Mouse (Mus musculus): Measurements from ENCODE around the gene Ppp2r3c. TPM values are rescaled to one million over a fixed set of nuclear protein-coding genes. Genes with fewer than 3 reads are reported as not detected.

The Ppp2r3c gene
- polyA plus RNA-seq, 1 experiment from 2014 or later, result 7.2 TPM

- 95% methylated on average over 7 of the region's 7 CpGs for WGBS
Measured at GRCm38 (mm10) chr12:55329351-55329750, 26.6 kb upstream of the Ppp2r3c start.

GRCm38 (mm10) chr12:55328784-55329183 lies 26.0 kb upstream of the Ppp2r3c start:
- Histone ChIP-seq H3K9me3 (ENCODE audit: control insufficient read depth, low read length) (no peaks in the 10 kb centered on the region), H3K27ac (replicated peaks) (no peak overlapping the region), H3K4me1 (replicated peaks; ENCODE audit: control insufficient read depth, insufficient read depth) (no peaks in the 10 kb centered on the region), H3K36me3 (ENCODE audit: control insufficient read depth, insufficient read depth, low read length) (no peaks in the 10 kb centered on the region), H3K4me3 (ENCODE audit: low read depth, low read length) (no peak overlapping the region), H3K27me3 (ENCODE audit: control insufficient read depth, insufficient read depth, low read length) (no peaks in the 10 kb centered on the region), H3K9ac (ENCODE audit: low read length) (no peak overlapping the region), H3K4me2 (replicated peaks; ENCODE audit: low read depth) (no peak overlapping the region)
- TF ChIP-seq EP300 (optimal IDR thresholded peaks at IDR 0.05) (no peak), CTCF (IDR thresholded peaks at IDR 0.05; ENCODE audit: low read depth) (no peak)
- 81% methylated on average over 4 of the region's 4 CpGs for WGBS
- no peak for ATAC-seq (ENCODE audit: low FRiP score, low TSS enrichment)
- no peak for DNase-seq (ENCODE audit: low spot score)

More at GRCm38 (mm10) chr12:55329351-55329750, 26.6 kb upstream of the Ppp2r3c start:
- ATAC-seq (ENCODE audit: low FRiP score, low TSS enrichment) (no peak), DNase-seq (ENCODE audit: low spot score) (no peak)
- Histone ChIP-seq H3K27me3 (ENCODE audit: control insufficient read depth, insufficient read depth, low read length) (no peaks in the 10 kb centered on the region), H3K9me3 (ENCODE audit: control insufficient read depth, low read length) (no peaks in the 10 kb centered on the region), H3K4me1 (replicated peaks; ENCODE audit: control insufficient read depth, insufficient read depth) (no peaks in the 10 kb centered on the region), H3K4me2 (replicated peaks; ENCODE audit: low read depth) (no peak overlapping the region), H3K36me3 (ENCODE audit: control insufficient read depth, insufficient read depth, low read length) (no peaks in the 10 kb centered on the region), H3K27ac (replicated peaks) (no peak overlapping the region), H3K9ac (ENCODE audit: low read length) (no peak overlapping the region), H3K4me3 (ENCODE audit: low read depth, low read length) (no peak overlapping the region)
- TF ChIP-seq EP300 (optimal IDR thresholded peaks at IDR 0.05) (no peak), CTCF (IDR thresholded peaks at IDR 0.05; ENCODE audit: low read depth) (no peak)

DNA sequence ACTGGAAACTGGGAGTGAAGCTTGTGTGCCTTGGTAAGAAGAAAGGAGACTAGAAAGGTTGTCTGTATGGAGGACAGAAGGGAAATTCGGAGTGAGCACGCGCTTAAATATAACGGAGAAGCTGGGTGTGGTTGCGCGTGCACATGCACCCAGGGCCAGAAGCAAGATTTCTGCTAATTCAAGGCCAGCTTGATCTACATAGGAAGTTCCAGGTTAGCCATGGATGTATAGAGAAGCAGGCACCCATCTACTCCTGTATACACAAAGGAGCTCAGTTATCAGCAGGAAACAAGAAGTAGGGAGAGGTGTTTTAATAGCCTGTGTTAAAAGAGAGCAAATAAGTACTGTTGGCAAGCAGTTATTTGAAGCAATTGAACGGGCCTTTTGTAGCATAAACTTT lies 22.9 kb upstream of the Ppp2r3c start:
- H3K4me1 ChIP-seq (replicated peaks; ENCODE audit: control insufficient read depth, insufficient read depth), result no peaks in the 10 kb centered on the region
- H3K4me3 ChIP-seq (ENCODE audit: low read depth, low read length), result no peak overlapping the region
- H3K27me3 ChIP-seq (ENCODE audit: control insufficient read depth, insufficient read depth, low read length), result no peaks in the 10 kb centered on the region
- TF ChIP-seq EP300 (optimal IDR thresholded peaks at IDR 0.05), result no peak
- no peak for TF ChIP-seq CTCF (IDR thresholded peaks at IDR 0.05; ENCODE audit: low read depth)
- H3K9me3 ChIP-seq (ENCODE audit: control insufficient read depth, low read length), result no peaks in the 10 kb centered on the region
- H3K4me2 ChIP-seq (replicated peaks; ENCODE audit: low read depth), result no peak overlapping the region
- ATAC-seq (ENCODE audit: low FRiP score, low TSS enrichment), result peak; percentile 45; the same call in 1 of the 2 replicates
- H3K9ac ChIP-seq (ENCODE audit: low read length), result no peak overlapping the region
- H3K27ac ChIP-seq (replicated peaks), result no peak overlapping the region
- 71% methylated on average over 7 of the region's 7 CpGs for WGBS
- DNase-seq (ENCODE audit: low spot score), result no peak
- H3K36me3 ChIP-seq (ENCODE audit: control insufficient read depth, insufficient read depth, low read length), result no peaks in the 10 kb centered on the region

GRCm38 (mm10) chr12:55321642-55322291 lies 19.0 kb upstream of the Ppp2r3c start:
- WGBS, result 79% methylated on average over 18 of the region's 18 CpGs
- DNase-seq (ENCODE audit: low spot score), result no peak
- Histone ChIP-seq H3K4me1 (replicated peaks; ENCODE audit: control insufficient read depth, insufficient read depth) (no peaks in the 10 kb centered on the region), H3K27ac (replicated peaks) (peak overlapping the region; percentile 40; the same call in 1 of the 2 replicates), H3K36me3 (ENCODE audit: control insufficient read depth, insufficient read depth, low read length) (0 out of 2 replicates have a peak, but pooled peaks cover 3% of the 10 kb centered on the region), H3K4me3 (ENCODE audit: low read depth, low read length) (no peak overlapping the region), H3K9ac (ENCODE audit: low read length) (no peak overlapping the region), H3K27me3 (ENCODE audit: control insufficient read depth, insufficient read depth, low read length) (no peaks in the 10 kb centered on the region), H3K4me2 (replicated peaks; ENCODE audit: low read depth) (no peak overlapping the region), H3K9me3 (ENCODE audit: control insufficient read depth, low read length) (no peaks in the 10 kb centered on the region)
- TF ChIP-seq EP300 (optimal IDR thresholded peaks at IDR 0.05) (no peak), CTCF (IDR thresholded peaks at IDR 0.05; ENCODE audit: low read depth) (no peak)
- no peak for ATAC-seq (ENCODE audit: low FRiP score, low TSS enrichment)

GRCm38 (mm10) chr12:55315192-55315591 lies 12.4 kb upstream of the Ppp2r3c start:
- TF ChIP-seq EP300 (optimal IDR thresholded peaks at IDR 0.05) (no peak), CTCF (IDR thresholded peaks at IDR 0.05; ENCODE audit: low read depth) (peak; percentile 84)
- H3K36me3 ChIP-seq (ENCODE audit: control insufficient read depth, insufficient read depth, low read length), result 0 out of 2 replicates have a peak, but pooled peaks cover 3% of the 10 kb centered on the region
- H3K9ac ChIP-seq (ENCODE audit: low read length), result no peak overlapping the region
- H3K9me3 ChIP-seq (ENCODE audit: control insufficient read depth, low read length), result no peaks in the 10 kb centered on the region
- peak; percentile 79 for DNase-seq (ENCODE audit: low spot score)
- H3K4me1 ChIP-seq (replicated peaks; ENCODE audit: control insufficient read depth, insufficient read depth), result no peaks in the 10 kb centered on the region
- H3K27me3 ChIP-seq (ENCODE audit: control insufficient read depth, insufficient read depth, low read length), result no peaks in the 10 kb centered on the region
- H3K4me3 ChIP-seq (ENCODE audit: low read depth, low read length), result no peak overlapping the region
- ATAC-seq (ENCODE audit: low FRiP score, low TSS enrichment), result peak; percentile 41
- 34% methylated on average over 5 of the region's 5 CpGs for WGBS
- no peak overlapping the region for H3K4me2 ChIP-seq (replicated peaks; ENCODE audit: low read depth)
- no peak overlapping the region for H3K27ac ChIP-seq (replicated peaks)

GRCm38 (mm10) chr12:55313901-55314300 lies 11.1 kb upstream of the Ppp2r3c start:
- no peaks in the 10 kb centered on the region for H3K4me1 ChIP-seq (replicated peaks; ENCODE audit: control insufficient read depth, insufficient read depth)
- no peaks in the 10 kb centered on the region for H3K9me3 ChIP-seq (ENCODE audit: control insufficient read depth, low read length)
- peak; percentile 43 for TF ChIP-seq CTCF (IDR thresholded peaks at IDR 0.05; ENCODE audit: low read depth)
- no peak for TF ChIP-seq EP300 (optimal IDR thresholded peaks at IDR 0.05)
- no peaks in the 10 kb centered on the region for H3K27me3 ChIP-seq (ENCODE audit: control insufficient read depth, insufficient read depth, low read length)
- H3K4me3 ChIP-seq (ENCODE audit: low read depth, low read length), result no peak overlapping the region
- H3K27ac ChIP-seq (replicated peaks), result no peak overlapping the region
- WGBS, result 90% methylated on average over 5 of the region's 5 CpGs
- no peak overlapping the region for H3K4me2 ChIP-seq (replicated peaks; ENCODE audit: low read depth)
- H3K9ac ChIP-seq (ENCODE audit: low read length), result no peak overlapping the region
- ATAC-seq (ENCODE audit: low FRiP score, low TSS enrichment) (no peak), DNase-seq (ENCODE audit: low spot score) (no peak)
- H3K36me3 ChIP-seq (ENCODE audit: control insufficient read depth, insufficient read depth, low read length), result 0 out of 2 replicates have a peak, but pooled peaks cover 3% of the 10 kb centered on the region

Data from stomach, postnatal 0 days (tissue).